Mouse (Mus musculus): ENCODE results near the gene Zfp354a.
"Not testable (repeated sequence)": the region's sequence is repeated elsewhere in the genome, so short reads cannot be mapped to it uniquely, and the experiment has no call there.

DNA sequence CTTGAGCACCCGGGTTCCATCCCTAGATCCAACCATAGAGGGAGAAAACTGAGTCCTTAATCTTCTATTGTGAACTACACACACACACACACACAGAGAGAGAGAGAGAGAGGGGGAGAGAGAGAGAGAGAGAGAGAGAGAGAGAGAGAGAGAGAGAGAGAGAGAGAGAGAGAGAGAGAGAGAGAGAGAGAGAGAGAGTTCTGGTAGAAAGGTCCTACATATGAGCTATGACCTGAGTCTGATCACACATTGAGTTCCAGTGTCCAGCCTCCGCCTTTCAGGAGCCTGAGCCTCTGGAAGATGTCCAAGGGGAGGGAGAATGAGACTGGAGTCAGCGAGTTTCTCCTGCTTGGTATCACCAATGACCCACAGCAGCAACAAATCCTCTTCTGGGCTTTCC is 11.2 kb upstream of the Zfp354a start, which contains the start of gene Olfr1375:
- TF ChIP-seq CTCF (IDR thresholded peaks at IDR 0.05; ENCODE audit: low read depth, low read length); POLR2A (IDR thresholded peaks at IDR 0.05; ENCODE audit: extremely low read depth, insufficient read depth, low read length): not testable (repeated sequence)
